Mouse (Mus musculus): ENCODE measurements around the gene Ctbp2.

Gene Ctbp2

GRCm38 (mm10) chr7:133007343-133007742, 116.8 kb downstream of the Ctbp2 start:
- peak; percentile 55 to 61 for DNase-seq (ENCODE audit: low spot score in 2 of 2)

DNA sequence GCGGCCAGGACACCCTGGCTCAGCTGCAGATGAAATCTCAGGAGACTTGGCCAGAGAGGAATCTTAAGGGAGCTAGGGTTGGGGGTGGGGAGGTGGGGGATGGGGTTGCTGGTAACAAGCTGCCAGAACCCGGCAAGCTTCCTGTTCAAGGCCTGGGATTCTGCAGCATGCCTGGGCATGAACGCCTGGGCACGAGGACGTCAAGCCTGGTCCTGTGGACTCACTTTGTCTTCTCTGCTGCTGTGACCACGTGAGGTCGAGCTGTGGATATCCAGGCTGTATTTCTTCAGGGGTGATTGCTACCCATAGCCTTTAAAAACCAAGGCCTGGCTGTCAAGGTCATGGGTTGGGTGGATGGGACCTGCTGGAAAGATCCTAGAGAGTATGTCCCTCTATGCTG, 118.4 kb downstream of the Ctbp2 start:
- DNase-seq (ENCODE audit: low spot score in 2 of 2), result peak in 1 of 2 experiments; percentile 56

GRCm38 (mm10) chr7:133003421-133003820, 120.7 kb downstream of the Ctbp2 start:
- peak; percentile 71 to 77 for DNase-seq (ENCODE audit: low spot score in 2 of 2)

- DNase-seq (ENCODE audit: low spot score in 2 of 2), result no peak
Measured at GRCm38 (mm10) chr7:133002271-133002670, 121.9 kb downstream of the Ctbp2 start.

- no peak for DNase-seq (ENCODE audit: low spot score in 2 of 2)
Measured at GRCm38 (mm10) chr7:133001388-133001787, 122.8 kb downstream of the Ctbp2 start.

GRCm38 (mm10) chr7:132999061-132999460, 125.1 kb downstream of the Ctbp2 start:
- no peak for DNase-seq (ENCODE audit: low spot score in 2 of 2)

DNA sequence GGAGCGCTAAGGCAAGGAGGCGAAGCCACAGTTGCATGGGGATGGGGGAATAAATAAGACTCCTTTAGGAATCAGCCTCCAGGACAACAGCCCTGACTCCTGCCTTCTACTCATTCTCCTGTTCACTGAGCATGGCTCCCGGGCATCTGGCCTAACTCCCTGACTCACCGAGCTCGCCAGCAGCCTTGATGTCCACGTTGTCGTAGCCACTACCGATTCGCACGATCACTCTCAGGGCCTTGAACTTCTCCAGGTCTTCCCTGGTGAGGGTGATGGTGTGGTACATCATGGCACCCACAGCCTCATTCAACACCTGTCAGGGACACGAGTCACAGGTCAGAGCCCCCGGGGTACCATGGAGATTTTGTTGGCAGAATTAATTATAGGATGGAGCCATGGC, 125.5 kb downstream of the Ctbp2 start:
- DNase-seq (ENCODE audit: low spot score in 2 of 2), result no peak

DNA sequence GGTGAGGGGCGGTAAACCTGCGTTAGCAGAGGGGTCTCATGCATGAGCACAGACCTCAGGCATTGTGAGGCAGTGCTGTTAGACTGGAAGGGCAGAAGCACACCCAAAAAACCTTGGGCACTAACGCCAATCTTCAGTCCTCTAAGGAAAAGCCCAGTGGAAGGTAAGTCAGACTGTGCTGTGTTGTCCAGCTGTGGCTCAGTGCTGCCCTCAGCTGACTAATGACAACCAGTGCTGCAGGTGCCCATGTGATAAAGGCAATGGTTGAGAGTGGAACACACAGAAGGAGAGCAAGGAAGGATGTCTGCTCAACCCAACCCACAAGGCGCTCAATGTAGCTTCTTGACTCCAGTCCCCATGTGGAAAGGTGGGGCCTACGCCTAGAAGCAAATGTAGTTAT, 127.8 kb downstream of the Ctbp2 start:
- no peak for DNase-seq (ENCODE audit: low spot score in 2 of 2)

- no peak for DNase-seq (ENCODE audit: low spot score in 2 of 2)
Measured at GRCm38 (mm10) chr7:132994628-132995191, 129.4 kb downstream of the Ctbp2 start.

DNA sequence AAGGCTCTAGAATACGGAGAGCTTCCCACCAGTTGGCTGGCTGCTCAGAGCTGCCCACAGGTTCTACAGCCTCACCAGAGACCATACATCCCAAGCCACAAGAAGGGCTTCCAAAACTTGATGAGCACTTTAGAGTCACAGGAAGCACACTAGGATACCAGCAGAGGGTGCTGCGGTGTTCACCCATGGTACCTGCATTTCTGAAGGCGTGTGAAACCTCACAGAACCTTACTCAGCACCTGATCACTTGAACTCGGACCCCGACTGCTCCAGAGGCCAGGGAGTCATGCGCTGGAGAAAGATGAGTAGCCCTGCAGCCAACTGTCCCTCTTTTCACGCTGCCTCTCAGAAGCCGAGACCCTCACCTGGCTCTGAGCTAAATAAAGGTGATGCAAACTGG, 130.0 kb downstream of the Ctbp2 start:
- DNase-seq (ENCODE audit: low spot score in 2 of 2), result no peak

DNA sequence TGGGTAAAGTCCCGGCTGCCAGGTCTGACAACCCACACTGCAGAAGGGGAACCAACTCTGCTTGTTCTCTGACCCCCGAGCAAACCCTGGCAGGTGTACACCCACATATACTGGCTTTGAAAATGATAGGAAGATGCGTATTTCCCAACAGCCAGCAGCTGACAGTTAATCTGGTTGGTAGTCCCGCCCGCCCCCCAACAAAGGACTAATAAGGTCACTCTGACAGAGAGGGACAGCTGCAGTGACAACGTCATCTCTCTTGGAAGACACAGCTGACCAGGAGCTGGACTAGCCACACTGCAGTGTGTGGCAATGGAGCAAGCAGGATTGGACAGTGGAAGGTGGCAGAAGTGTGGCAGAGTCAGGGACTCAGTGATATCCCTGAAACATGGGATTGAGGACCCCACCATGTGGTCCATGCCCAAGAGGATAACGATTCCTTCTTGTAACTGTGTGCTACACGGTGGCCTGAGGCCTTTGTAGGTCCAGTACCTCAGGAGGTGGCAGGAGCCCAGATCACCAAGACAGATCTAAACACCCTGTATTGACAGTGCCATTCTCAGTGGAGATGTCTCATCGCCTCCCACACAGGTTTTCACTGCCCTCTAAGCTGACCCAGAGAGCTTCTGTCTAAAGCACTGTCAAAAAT, 131.1 kb downstream of the Ctbp2 start:
- no peak for DNase-seq (ENCODE audit: low spot score in 2 of 2)

- no peak for DNase-seq (ENCODE audit: low spot score in 2 of 2)
Measured at GRCm38 (mm10) chr7:132991240-132991900, 132.8 kb downstream of the Ctbp2 start.

- DNase-seq (ENCODE audit: low spot score in 2 of 2), result no peak
Measured at GRCm38 (mm10) chr7:132989839-132990238, 134.3 kb downstream of the Ctbp2 start.

- no peak for DNase-seq (ENCODE audit: low spot score in 2 of 2)
Measured at GRCm38 (mm10) chr7:132982639-132983038, 141.5 kb downstream of the Ctbp2 start.

DNA sequence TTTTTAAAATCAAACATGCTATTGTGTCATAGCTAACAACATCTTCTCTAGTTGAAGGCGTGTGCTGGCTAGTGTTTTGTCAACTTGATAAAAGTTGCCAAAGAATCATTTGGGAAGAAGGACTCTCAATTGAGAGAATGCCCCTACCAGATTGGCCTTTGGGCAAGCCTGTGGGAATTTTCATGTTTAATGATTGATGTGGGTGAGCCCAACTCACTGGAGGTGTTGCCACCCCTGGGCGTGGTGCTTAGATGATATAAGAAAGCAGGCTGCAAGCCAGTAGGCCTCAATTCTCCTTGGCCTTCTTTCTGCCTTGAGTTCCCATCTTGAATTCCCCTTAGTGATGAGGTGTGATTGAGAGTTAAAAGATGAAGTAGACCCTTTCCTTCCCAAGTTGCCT, 146.2 kb downstream of the Ctbp2 start:
- DNase-seq (ENCODE audit: low spot score in 2 of 2), result no peak

DNA sequence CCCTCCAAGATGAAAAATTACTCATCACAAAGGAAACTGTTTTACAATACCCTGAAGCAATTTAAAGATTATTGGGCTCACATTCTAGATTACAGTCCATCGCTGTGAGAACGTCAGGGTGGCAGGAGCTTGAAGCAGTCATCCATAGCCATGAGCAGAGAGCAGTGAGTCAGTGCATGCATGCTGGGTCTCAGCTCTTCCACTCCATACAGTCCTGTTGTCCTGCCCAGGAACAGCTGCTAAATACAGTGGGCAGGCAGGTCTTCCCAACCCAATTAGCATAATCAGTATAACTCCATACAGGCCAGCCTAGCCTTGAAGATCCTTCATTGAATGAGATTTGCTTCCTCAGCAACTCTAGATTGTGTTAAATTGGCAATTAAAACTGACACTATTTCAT, 148.1 kb downstream of the Ctbp2 start:
- no peak for DNase-seq (ENCODE audit: low spot score in 2 of 2)

GRCm38 (mm10) chr7:132972079-132972478, 152.1 kb downstream of the Ctbp2 start:
- DNase-seq (ENCODE audit: low spot score in 2 of 2), result no peak

DNA sequence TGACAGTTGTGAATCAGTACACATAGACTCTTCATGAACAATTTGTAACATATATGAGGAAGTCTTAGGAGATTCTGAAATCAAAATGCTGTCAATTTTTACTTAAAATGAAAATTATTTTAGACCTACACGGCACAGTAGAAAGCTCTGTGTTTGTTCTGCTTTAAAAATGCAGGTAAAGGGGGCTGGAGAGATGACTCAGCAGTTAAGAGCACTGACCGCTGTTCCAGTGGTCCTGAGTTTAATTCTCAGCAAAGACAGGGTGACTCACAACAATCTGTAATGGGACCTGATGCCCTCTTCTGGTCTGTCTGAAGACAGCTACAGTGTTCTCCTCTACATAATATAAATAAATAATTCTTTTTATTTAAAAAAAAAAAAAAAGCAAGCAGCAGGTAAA, 158.4 kb downstream of the Ctbp2 start:
- no peak for DNase-seq (ENCODE audit: low spot score in 2 of 2)

- no peak for DNase-seq (ENCODE audit: low spot score in 2 of 2)
Measured at GRCm38 (mm10) chr7:132964395-132964794, 159.8 kb downstream of the Ctbp2 start.

GRCm38 (mm10) chr7:132950613-132951012, 173.5 kb downstream of the Ctbp2 start:
- no peak for DNase-seq (ENCODE audit: low spot score in 2 of 2)

DNA sequence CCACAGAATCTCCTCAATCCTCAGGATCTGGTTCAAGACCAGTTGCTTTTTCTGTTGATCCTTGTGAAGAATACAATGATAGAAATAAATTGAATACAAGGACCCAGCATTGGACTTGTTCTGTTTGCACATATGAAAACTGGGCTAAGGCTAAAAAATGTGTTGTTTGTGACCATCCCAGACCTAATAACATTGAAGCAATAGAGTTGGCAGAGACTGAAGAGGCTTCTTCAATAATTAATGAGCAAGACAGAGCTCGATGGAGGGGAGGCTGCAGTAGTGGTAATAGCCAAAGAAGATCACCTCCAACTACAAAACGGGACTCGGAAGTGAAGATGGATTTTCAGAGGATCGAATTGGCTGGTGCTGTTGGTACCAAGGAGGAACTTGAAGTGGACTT, 174.2 kb downstream of the Ctbp2 start:
- no peak for DNase-seq (ENCODE audit: low spot score in 2 of 2)

GRCm38 (mm10) chr7:132940569-132940968, 183.6 kb downstream of the Ctbp2 start:
- no peak for DNase-seq (ENCODE audit: low spot score in 2 of 2)

DNA sequence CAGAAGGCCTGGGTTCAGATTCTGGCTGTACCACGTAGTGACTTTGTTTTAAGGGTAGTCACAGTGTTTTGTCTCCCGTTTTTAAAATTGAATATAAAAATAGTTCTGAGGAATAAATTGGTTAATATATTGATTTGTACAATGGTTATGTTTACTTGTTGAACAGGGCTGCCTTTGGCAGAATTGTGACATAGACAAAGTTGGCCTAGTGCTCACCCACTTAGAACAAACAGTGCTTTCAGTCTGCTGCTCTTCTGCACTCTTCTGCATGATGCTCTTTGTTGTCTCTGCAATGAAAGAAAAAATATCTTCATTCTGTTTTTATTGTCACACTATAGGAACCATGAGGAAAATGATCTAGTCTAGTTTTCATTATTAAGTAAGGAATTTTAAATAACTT, 185.0 kb downstream of the Ctbp2 start:
- no peak for DNase-seq (ENCODE audit: low spot score in 2 of 2)

Data from urinary bladder, postnatal 36 days (tissue).